Mouse (Mus musculus): ENCODE data around the gene Arvcf.

DNA sequence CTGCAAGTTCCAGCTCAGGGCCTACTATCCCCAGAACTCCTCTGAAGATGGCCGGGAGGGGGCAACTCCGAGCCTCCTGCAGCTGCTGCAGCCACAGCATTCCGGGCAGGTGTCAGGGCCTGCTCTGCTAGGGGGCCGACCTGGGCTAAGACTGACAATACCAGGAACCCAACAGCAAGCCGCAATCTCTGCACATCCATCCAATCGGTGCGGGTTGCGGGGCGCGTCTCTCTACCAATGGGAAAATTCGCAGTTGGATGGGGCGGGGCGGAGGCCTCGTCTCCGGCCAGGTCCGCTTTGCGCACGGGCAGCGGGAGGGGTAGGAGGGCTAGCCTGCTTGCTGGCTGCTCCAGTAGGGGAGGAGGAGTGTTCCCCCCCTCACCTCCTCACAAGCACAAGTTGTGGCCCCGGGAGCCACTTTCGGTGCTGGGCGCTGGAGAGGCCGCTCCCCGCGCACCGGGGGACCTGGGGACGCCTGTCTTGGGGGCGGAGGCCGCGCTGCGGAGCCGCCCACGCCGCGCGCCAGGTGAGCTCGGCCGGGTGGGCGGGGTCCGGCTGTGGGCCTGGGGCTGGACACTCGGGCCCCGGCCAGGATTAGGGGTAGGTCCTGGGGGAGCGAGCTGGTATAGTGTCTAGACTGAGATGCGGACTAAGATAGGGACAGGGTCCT, at the start of gene Arvcf, which contains the start of gene Tango2:
- no peak for TF ChIP-seq MAFK (IDR thresholded peaks at IDR 0.05; ENCODE audit: insufficient read depth, low read depth, low read length)
- TF ChIP-seq HCFC1 (IDR thresholded peaks at IDR 0.05; ENCODE audit: borderline replicate concordance, insufficient read depth, low read length), result no peak
- no peak for TF ChIP-seq ZC3H11A (IDR thresholded peaks at IDR 0.05; ENCODE audit: borderline replicate concordance, low read depth, low read length)
